Mouse (Mus musculus): ENCODE measurements around the gene Bcar3. TPM values are rescaled to one million over a fixed set of nuclear protein-coding genes. Genes with fewer than 3 reads are reported as not detected.

The Bcar3 gene
- total and polyA plus RNA-seq, 2 experiments from 2014 or later: 6.3 to 23.8 TPM

DNA sequence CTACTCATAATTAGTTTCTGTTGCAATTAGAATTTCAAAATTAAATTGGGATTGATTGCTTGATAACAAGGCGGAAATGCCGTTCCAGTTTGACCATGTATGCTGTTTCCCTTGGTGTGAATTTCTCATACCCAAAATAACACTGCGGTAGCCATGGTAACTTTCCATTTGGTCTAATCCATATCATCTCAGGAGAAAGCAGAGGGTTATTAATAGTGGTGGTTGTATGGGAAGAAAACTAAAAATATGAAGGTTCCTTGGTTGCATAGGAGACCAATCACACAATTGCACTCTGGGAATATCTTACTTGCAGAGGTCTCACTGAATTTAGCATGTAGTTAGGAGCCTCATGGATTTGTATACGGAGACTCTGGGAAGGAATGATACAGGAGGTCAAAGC is 191.8 kb downstream of the Bcar3 start:
- no peak overlapping the region for H3K27ac ChIP-seq
- ATAC-seq: no peak
- no peaks in the 10 kb centered on the region for H3K36me3 ChIP-seq (ENCODE audit: insufficient read depth, low read length)
- H3K27me3 ChIP-seq (ENCODE audit: insufficient read depth, low read length): no peaks in the 10 kb centered on the region
- no peak for TF ChIP-seq CTCF (IDR thresholded peaks at IDR 0.05; ENCODE audit: low read depth)
- no peak overlapping the region for H3K4me2 ChIP-seq (ENCODE audit: low read depth, low read length)
- H3K4me3 ChIP-seq (ENCODE audit: low read length): no peak overlapping the region
- H3K4me1 ChIP-seq (ENCODE audit: insufficient read depth, low read length): peaks cover 23% of the 10 kb centered on the region
- H3K9ac ChIP-seq (replicated peaks; ENCODE audit: low read length): no peak overlapping the region
- 72% methylated on average over 4 of the region's 4 CpGs for WGBS
- no peaks in the 10 kb centered on the region for H3K9me3 ChIP-seq (ENCODE audit: low read length)
- peak; percentile 40 for DNase-seq (ENCODE audit: low spot score)

DNA sequence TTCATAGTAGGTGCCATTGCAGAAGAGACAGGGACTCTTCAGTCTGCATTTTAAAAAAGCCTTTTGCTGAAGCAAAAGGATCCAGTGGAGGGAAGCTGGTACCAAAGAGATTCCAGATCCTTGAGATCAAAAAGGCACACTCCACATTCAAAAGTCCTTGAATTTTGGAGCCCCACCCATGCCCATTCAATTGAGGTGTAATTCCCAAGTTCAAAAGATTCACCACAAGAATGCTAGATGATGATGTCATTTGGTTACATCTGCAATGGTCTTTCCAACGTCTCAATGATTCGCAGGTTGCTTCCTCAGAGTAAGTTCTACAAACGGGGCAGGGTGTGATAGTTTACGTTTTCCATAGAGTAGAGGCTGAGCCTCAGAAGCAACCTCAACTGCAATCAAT is 192.3 kb downstream of the Bcar3 start:
- 91% methylated on average over 4 of the region's 4 CpGs for WGBS
- no peaks in the 10 kb centered on the region for H3K27me3 ChIP-seq (ENCODE audit: insufficient read depth, low read length)
- TF ChIP-seq CTCF (IDR thresholded peaks at IDR 0.05; ENCODE audit: low read depth): no peak
- no peak overlapping the region for H3K9ac ChIP-seq (replicated peaks; ENCODE audit: low read length)
- H3K4me1 ChIP-seq (ENCODE audit: insufficient read depth, low read length): peaks cover 19% of the 10 kb centered on the region
- H3K27ac ChIP-seq: no peak overlapping the region
- H3K4me3 ChIP-seq (ENCODE audit: low read length): no peak overlapping the region
- H3K4me2 ChIP-seq (ENCODE audit: low read depth, low read length): no peak overlapping the region
- DNase-seq (ENCODE audit: low spot score): no peak
- ATAC-seq: no peak
- H3K9me3 ChIP-seq (ENCODE audit: low read length): no peaks in the 10 kb centered on the region
- no peaks in the 10 kb centered on the region for H3K36me3 ChIP-seq (ENCODE audit: insufficient read depth, low read length)

DNA sequence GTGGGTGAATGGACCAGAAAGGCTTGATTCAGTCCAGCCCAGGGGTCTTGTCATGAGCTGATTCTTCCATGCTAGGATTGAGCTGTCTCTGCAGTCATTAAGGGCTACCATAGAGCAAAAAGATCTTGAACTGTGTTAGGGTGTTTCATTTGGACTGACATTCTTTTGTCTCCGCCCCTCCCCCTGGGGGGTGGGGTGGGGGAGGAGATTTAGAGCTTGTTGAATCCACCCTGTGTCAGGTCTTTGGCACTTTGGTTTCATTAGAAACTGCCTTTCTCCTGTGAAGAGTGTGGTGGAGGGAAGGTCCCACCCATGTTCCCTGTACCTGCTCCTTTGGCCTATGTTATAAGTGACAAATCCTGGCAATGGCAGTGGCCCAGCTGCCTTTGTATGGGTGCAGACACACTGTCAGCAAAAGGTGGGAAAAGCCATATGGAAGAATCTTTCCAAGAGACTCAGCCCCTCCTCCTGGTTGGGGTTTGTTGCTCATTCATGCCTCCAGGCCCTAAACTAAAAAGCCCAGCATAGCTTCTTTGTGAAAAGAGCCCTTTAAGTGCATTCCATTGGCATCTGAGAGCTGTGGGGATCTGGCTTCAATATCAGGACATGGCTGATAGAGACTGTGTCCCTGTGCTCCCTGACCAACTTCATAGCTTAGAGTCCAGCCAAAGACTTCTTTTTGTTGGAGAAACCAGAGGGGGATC is 194.3 kb downstream of the Bcar3 start:
- Histone ChIP-seq H3K4me2 (ENCODE audit: low read depth, low read length) (no peak overlapping the region), H3K27me3 (ENCODE audit: insufficient read depth, low read length) (no peaks in the 10 kb centered on the region), H3K4me1 (ENCODE audit: insufficient read depth, low read length) (peaks cover 10% of the 10 kb centered on the region), H3K36me3 (ENCODE audit: insufficient read depth, low read length) (no peaks in the 10 kb centered on the region), H3K9me3 (ENCODE audit: low read length) (no peaks in the 10 kb centered on the region), H3K27ac (no peak overlapping the region), H3K9ac (replicated peaks; ENCODE audit: low read length) (no peak overlapping the region), H3K4me3 (ENCODE audit: low read length) (no peak overlapping the region)
- TF ChIP-seq CTCF (IDR thresholded peaks at IDR 0.05; ENCODE audit: low read depth): no peak
- ATAC-seq (no peak), DNase-seq (ENCODE audit: low spot score) (no peak)
- 46% methylated on average over 1 of the region's 1 CpGs for WGBS

DNA sequence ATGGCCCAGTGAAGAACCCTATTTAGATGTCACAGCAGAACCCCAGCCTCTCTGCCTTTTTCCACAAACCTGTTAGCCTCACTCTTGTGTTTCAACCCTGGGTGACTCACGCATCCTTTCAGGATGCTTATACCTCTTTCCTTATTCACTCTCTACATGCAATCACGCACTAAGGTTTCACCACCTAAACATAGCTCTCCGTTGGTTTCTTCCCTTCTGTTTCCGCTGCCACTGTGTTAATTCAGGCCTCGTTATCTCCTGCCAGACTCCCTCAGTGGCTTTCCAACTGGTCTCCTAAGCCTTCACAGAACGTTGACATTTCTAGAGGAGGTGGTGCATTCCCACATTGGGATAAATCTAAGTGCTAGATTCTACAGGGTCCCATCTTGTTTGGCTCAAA is 196.6 kb downstream of the Bcar3 start:
- no peak for ATAC-seq

DNA sequence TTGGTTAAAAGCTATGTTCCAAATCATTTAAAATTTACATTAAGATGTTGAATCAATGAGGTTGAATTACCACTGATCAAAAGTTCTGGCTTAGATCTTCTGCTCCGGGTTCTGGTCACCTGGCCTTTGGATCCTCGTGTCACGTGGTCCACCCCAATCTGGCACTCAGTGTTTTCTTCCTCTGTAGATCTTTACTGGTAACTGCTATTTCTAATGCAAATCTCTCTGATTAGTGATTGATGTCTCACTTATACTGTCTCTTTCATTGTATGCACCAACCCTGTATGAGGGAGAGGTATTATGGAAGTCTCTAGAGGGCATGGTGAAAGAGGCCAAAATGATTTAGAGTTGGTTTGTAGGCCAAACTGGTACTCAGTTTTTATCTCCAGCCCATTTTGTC is 198.1 kb downstream of the Bcar3 start:
- no peak for TF ChIP-seq CTCF (IDR thresholded peaks at IDR 0.05; ENCODE audit: low read depth)
- DNase-seq (ENCODE audit: low spot score) (no peak), ATAC-seq (no peak)
- no peaks in the 10 kb centered on the region for H3K9me3 ChIP-seq (ENCODE audit: low read length)
- WGBS: 91% methylated on average over 3 of the region's 3 CpGs
- no peaks in the 10 kb centered on the region for H3K27me3 ChIP-seq (ENCODE audit: insufficient read depth, low read length)
- no peak overlapping the region for H3K27ac ChIP-seq
- peaks cover 2% of the 10 kb centered on the region; the same call in 1 of the 2 replicates for H3K4me1 ChIP-seq (ENCODE audit: insufficient read depth, low read length)
- no peak overlapping the region for H3K9ac ChIP-seq (replicated peaks; ENCODE audit: low read length)
- H3K4me2 ChIP-seq (ENCODE audit: low read depth, low read length): no peak overlapping the region
- H3K36me3 ChIP-seq (ENCODE audit: insufficient read depth, low read length): no peaks in the 10 kb centered on the region
- no peak overlapping the region for H3K4me3 ChIP-seq (ENCODE audit: low read length)

More for the DNA sequence above, 196.6 kb downstream of the Bcar3 start:
- H3K9ac ChIP-seq (replicated peaks; ENCODE audit: low read length): no peak overlapping the region
- H3K36me3 ChIP-seq (ENCODE audit: insufficient read depth, low read length): no peaks in the 10 kb centered on the region
- H3K27ac ChIP-seq: no peak overlapping the region
- H3K9me3 ChIP-seq (ENCODE audit: low read length): no peaks in the 10 kb centered on the region
- no peak overlapping the region for H3K4me2 ChIP-seq (ENCODE audit: low read depth, low read length)
- no peaks in the 10 kb centered on the region; the same call in 1 of the 2 replicates for H3K4me1 ChIP-seq (ENCODE audit: insufficient read depth, low read length)
- WGBS: 79% methylated on average over 6 of the region's 6 CpGs
- no peak for TF ChIP-seq CTCF (IDR thresholded peaks at IDR 0.05; ENCODE audit: low read depth)
- H3K27me3 ChIP-seq (ENCODE audit: insufficient read depth, low read length): no peaks in the 10 kb centered on the region
- no peak overlapping the region for H3K4me3 ChIP-seq (ENCODE audit: low read length)
- DNase-seq (ENCODE audit: low spot score): no peak

- Histone ChIP-seq H3K27ac (peak overlapping the region; percentile 15; the same call in 1 of the 2 replicates), H3K4me3 (ENCODE audit: low read length) (peak overlapping the region; percentile 10), H3K9ac (replicated peaks; ENCODE audit: low read length) (no peak overlapping the region), H3K36me3 (ENCODE audit: insufficient read depth, low read length) (no peaks in the 10 kb centered on the region), H3K4me1 (ENCODE audit: insufficient read depth, low read length) (peaks cover 4% of the 10 kb centered on the region; the same call in 1 of the 2 replicates), H3K27me3 (ENCODE audit: insufficient read depth, low read length) (no peaks in the 10 kb centered on the region), H3K4me2 (ENCODE audit: low read depth, low read length) (peak overlapping the region; percentile 46), H3K9me3 (ENCODE audit: low read length) (no peaks in the 10 kb centered on the region)
- no peak for TF ChIP-seq CTCF (IDR thresholded peaks at IDR 0.05; ENCODE audit: low read depth)
- DNase-seq (ENCODE audit: low spot score) (no peak), ATAC-seq (no peak)
- WGBS: 59% methylated on average over 21 of the region's 21 CpGs
These were observed 199.1 kb downstream of the Bcar3 start for GRCm38 (mm10) chr3:122492872-122493615.

DNA sequence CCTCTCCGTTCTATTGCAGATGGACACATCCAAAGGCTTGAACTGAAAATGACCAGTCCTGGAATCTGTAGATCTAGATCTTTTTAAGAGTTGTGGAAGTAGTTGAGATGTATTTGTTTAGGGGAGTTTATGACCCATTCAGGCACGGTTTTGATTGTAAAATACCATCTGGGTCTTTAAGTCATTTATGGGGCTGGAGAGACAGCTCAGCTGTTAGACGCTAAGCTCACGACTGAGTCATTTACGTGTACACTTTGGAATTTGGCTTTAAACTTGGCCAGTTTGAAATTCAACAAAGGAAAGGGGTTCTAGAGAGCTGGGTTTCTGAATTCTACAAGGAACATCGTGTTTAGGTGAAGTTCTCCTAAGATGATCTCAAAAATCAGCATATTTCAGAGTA is 200.8 kb downstream of the Bcar3 start:
- no peaks in the 10 kb centered on the region for H3K36me3 ChIP-seq (ENCODE audit: insufficient read depth, low read length)
- no peaks in the 10 kb centered on the region for H3K9me3 ChIP-seq (ENCODE audit: low read length)
- no peak overlapping the region for H3K4me2 ChIP-seq (ENCODE audit: low read depth, low read length)
- no peak for DNase-seq (ENCODE audit: low spot score)
- 0 out of 2 replicates have a peak, but pooled peaks cover 4% of the 10 kb centered on the region for H3K4me1 ChIP-seq (ENCODE audit: insufficient read depth, low read length)
- no peak overlapping the region for H3K27ac ChIP-seq
- 86% methylated on average over 6 of the region's 6 CpGs for WGBS
- H3K27me3 ChIP-seq (ENCODE audit: insufficient read depth, low read length): no peaks in the 10 kb centered on the region
- no peak overlapping the region for H3K4me3 ChIP-seq (ENCODE audit: low read length)
- ATAC-seq: no peak
- TF ChIP-seq CTCF (IDR thresholded peaks at IDR 0.05; ENCODE audit: low read depth): no peak
- no peak overlapping the region for H3K9ac ChIP-seq (replicated peaks; ENCODE audit: low read length)

Measured in hindbrain, postnatal 0 days (tissue).